Mouse (Mus musculus) left cerebral cortex, postnatal 25 days (tissue): ENCODE data around the gene Cst11. TPM values are rescaled to one million over a fixed set of nuclear protein-coding genes. Genes with fewer than 3 reads are reported as not detected.

ENCODE experiments used
- total RNA-seq, 2 experiments: library from RNA; stranded (reverse); gene quantifications; 2 replicates each; pipeline ENCODE4 v1.2.3; 2021

The Cst11 gene
- total RNA-seq, 2 experiments from 2014 or later: not detected

Other genes with a start within 250 kb of the Cst11 start
- 10 to 100 TPM; 11.6 to 13.5 TPM for gene Nxt1, start 98.9 kb downstream of the Cst11 start, total RNA-seq
- gene Gzf1, start 90.5 kb downstream of the Cst11 start, total RNA-seq: 10 to 100 TPM; 28.9 to 30.9 TPM
- 100 to 1,000 TPM; 333 to 361 TPM for gene Napb, start 39.0 kb downstream of the Cst11 start, total RNA-seq
- under 1 TPM in 1 of 2 experiments, not detected in 1; 0.99 TPM for gene Cstl1, start 21.1 kb downstream of the Cst11 start, total RNA-seq
- not detected for gene 8030411F24Rik, start 10.5 kb upstream of the Cst11 start, total RNA-seq
- gene Cst12, start 17.9 kb upstream of the Cst11 start, total RNA-seq: 1 to 10 TPM; 2.4 to 2.7 TPM
- not detected for gene Cst8, start 27.3 kb upstream of the Cst11 start, total RNA-seq
- not detected for gene Cst13, start 48.6 kb upstream of the Cst11 start, total RNA-seq
- gene Cst9, start 63.6 kb upstream of the Cst11 start, total RNA-seq: not detected
- gene 9230104L09Rik, start 93.5 kb upstream of the Cst11 start, total RNA-seq: not detected
- 1,000 to 10,000 TPM; 1,805 to 1,873 TPM for gene Cst3, start 104.2 kb upstream of the Cst11 start, total RNA-seq
- not detected for gene Gm1330, start 231.8 kb upstream of the Cst11 start, total RNA-seq
- gene Gm10750, start 245.7 kb upstream of the Cst11 start, total RNA-seq: not detected